Mouse (Mus musculus): ENCODE measurements around the gene Rassf5.
"Not testable (repeated sequence)": the region's sequence is repeated elsewhere in the genome, so short reads cannot be mapped to it uniquely, and the experiment has no call there.

Rassf5 gene

GRCm38 (mm10) chr1:131252516-131253250, 7.6 kb upstream of the Rassf5 start:
- DNase-seq = not testable (repeated sequence)

- peak; percentile 30 to 49 for DNase-seq
These were observed 1.7 kb upstream of the Rassf5 start for GRCm38 (mm10) chr1:131246433-131247395.

- DNase-seq = peak; percentile 66 to 71
These were observed 868 bp upstream of the Rassf5 start for GRCm38 (mm10) chr1:131245926-131246325.

GRCm38 (mm10) chr1:131244536-131245088, 446 bp downstream of the Rassf5 start:
- DNase-seq = peak in 1 of 2 experiments; percentile 32

GRCm38 (mm10) chr1:131242956-131243355, 2.1 kb downstream of the Rassf5 start:
- no peak for DNase-seq

GRCm38 (mm10) chr1:131239576-131240193, 5.4 kb downstream of the Rassf5 start:
- DNase-seq = no peak

GRCm38 (mm10) chr1:131238931-131239381, 6.1 kb downstream of the Rassf5 start:
- DNase-seq = no peak

GRCm38 (mm10) chr1:131236077-131236476, 9.0 kb downstream of the Rassf5 start:
- no peak for DNase-seq

- no peak for DNase-seq
These were observed 11.5 kb downstream of the Rassf5 start for GRCm38 (mm10) chr1:131233527-131233926.

GRCm38 (mm10) chr1:131228659-131229058, 16.4 kb downstream of the Rassf5 start:
- DNase-seq = no peak

GRCm38 (mm10) chr1:131228225-131228624, 16.8 kb downstream of the Rassf5 start:
- no peak for DNase-seq

GRCm38 (mm10) chr1:131224848-131225471, 20.1 kb downstream of the Rassf5 start:
- DNase-seq = peak; percentile 21

- DNase-seq = no peak
These were observed 21.7 kb downstream of the Rassf5 start for GRCm38 (mm10) chr1:131223345-131223744.

- DNase-seq = no peak
These were observed 23.1 kb downstream of the Rassf5 start for GRCm38 (mm10) chr1:131221822-131222590.

- DNase-seq = peak in 1 of 2 experiments; percentile 16
These were observed 26.1 kb downstream of the Rassf5 start for GRCm38 (mm10) chr1:131218933-131219332.

- DNase-seq = no peak
These were observed 31.7 kb downstream of the Rassf5 start for GRCm38 (mm10) chr1:131213361-131213760.

GRCm38 (mm10) chr1:131212956-131213355, 32.1 kb downstream of the Rassf5 start:
- DNase-seq = no peak

GRCm38 (mm10) chr1:131211655-131212054, 33.4 kb downstream of the Rassf5 start:
- DNase-seq = no peak

- no peak for DNase-seq
These were observed 35.1 kb downstream of the Rassf5 start for GRCm38 (mm10) chr1:131209971-131210426.

- no peak for DNase-seq
These were observed 36.3 kb downstream of the Rassf5 start for GRCm38 (mm10) chr1:131208800-131209199.

- no peak for DNase-seq
These were observed 37.0 kb downstream of the Rassf5 start for GRCm38 (mm10) chr1:131208081-131208480.
